Mouse (Mus musculus) left cerebral cortex, adult 11 months (tissue): ENCODE measurements around the gene Hps5.

Source experiments
- DNase-seq: peaks from one replicate; pipeline ENCODE4 v3.0.0; 2022; ENCODE audit warnings: low spot score

The Hps5 gene

GRCm38 (mm10) chr7:46738561-46739460 is 57.1 kb downstream of the Hps5 start:
- DNase-seq = no peak

- no peak for DNase-seq
Measured at GRCm38 (mm10) chr7:46734983-46735382, 60.9 kb downstream of the Hps5 start.

GRCm38 (mm10) chr7:46732458-46732857 is 63.4 kb downstream of the Hps5 start, which contains the start of gene Saa4:
Saa4 (minus strand) TSS chr7:46732603.
- DNase-seq = no peak

- no peak for DNase-seq
Measured at GRCm38 (mm10) chr7:46727584-46727983, 68.3 kb downstream of the Hps5 start.

GRCm38 (mm10) chr7:46724396-46724795 is 71.5 kb downstream of the Hps5 start:
- no peak for DNase-seq

- DNase-seq = no peak
Measured at GRCm38 (mm10) chr7:46723849-46724248, 72.0 kb downstream of the Hps5 start.

- DNase-seq = no peak
Measured at GRCm38 (mm10) chr7:46723354-46723753, 72.5 kb downstream of the Hps5 start.

- DNase-seq = no peak
Measured at GRCm38 (mm10) chr7:46720460-46720859, 75.4 kb downstream of the Hps5 start.

- DNase-seq = no peak
Measured at GRCm38 (mm10) chr7:46719526-46719925, 76.3 kb downstream of the Hps5 start.

GRCm38 (mm10) chr7:46718591-46719270 is 77.1 kb downstream of the Hps5 start:
- DNase-seq = no peak

GRCm38 (mm10) chr7:46716897-46717296 is 79.0 kb downstream of the Hps5 start:
- no peak for DNase-seq

- DNase-seq = no peak
Measured at GRCm38 (mm10) chr7:46715600-46715999, 80.3 kb downstream of the Hps5 start, which contains the start of gene Saa3. Saa3 (minus strand) TSS chr7:46715700.

- DNase-seq = no peak
Measured at GRCm38 (mm10) chr7:46714518-46714917, 81.3 kb downstream of the Hps5 start.

GRCm38 (mm10) chr7:46712250-46712649 is 83.6 kb downstream of the Hps5 start:
- no peak for DNase-seq
